In the genomic region with DNA sequence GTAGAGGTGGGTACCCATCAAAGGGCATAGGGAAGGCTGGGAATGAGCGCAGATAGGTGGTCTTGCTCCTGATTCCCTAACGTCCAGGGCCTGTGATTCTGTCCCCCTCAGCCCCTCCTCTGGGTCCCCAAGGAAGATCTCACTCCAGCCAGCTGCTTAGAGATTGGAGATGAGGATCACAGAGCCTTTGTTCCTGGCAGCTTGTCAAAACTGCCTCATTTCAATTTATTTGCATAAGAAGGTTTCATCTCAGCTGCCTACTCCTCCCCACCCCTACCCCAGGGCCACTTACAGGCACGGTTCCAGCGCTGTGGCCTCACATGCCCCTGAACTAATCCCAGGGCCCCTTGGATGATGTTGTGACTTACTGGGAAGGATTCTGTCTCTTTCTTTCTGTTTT, we compare ENCODE assay signal across 9 mouse cellular contexts. TPM values are rescaled to one million over a fixed set of nuclear protein-coding genes. Genes with fewer than 3 reads are reported as not detected.
DNase-seq lines count a peak whose midpoint lies in the region; ATAC-seq and TF ChIP-seq lines count a peak whose summit lies in the region.
"Had no signal": no experiment of that assay in that cellular context is flagged by ENCODE, and none has a peak within 500 bp of the region (broad histone marks: within the 10 kb centered on the region; RNA-seq: fewer than 3 reads in every experiment).

No protein-coding gene starts in this region.

- ATAC-seq in hindbrain, embryonic 11.5 days (ENCODE audit: low FRiP score) = peak; percentile 71; the same call in 1 of the 2 replicates
- ATAC-seq in heart, embryonic 12.5 days (ENCODE audit: insufficient number of reproducible peaks, low FRiP score) = no peak
- no peak for ATAC-seq in activated CD4-positive, CD25-positive, alpha-beta regulatory T cell, adult 4 months
- ATAC-seq: lung, postnatal 0 days had no signal

- no peak overlapping the region for H3K4me3 ChIP-seq in lung, adult 2 months (replicated peaks; ENCODE audit: extremely low read depth, low read depth, low read length)
- no peak overlapping the region for H3K4me3 ChIP-seq in hindbrain, embryonic 11.5 days (ENCODE audit: low read depth, low read length)
- H3K4me3 ChIP-seq in heart, embryonic 12.5 days = no peak overlapping the region

- H3K4me1 ChIP-seq in lung, adult 2 months (ENCODE audit: control insufficient read depth, insufficient read depth, low read length) = no peaks in the 10 kb centered on the region
- H3K4me1 ChIP-seq in hindbrain, embryonic 11.5 days (replicated peaks; ENCODE audit: control insufficient read depth, insufficient read depth, low read length) = peaks cover 5% of the 10 kb centered on the region; the same call in 1 of the 2 replicates
- peaks cover 36% of the 10 kb centered on the region for H3K4me1 ChIP-seq in heart, embryonic 12.5 days (replicated peaks)

- TF ChIP-seq POLR2A in lung, adult 2 months (IDR thresholded peaks at IDR 0.05; ENCODE audit: borderline replicate concordance, extremely low read depth, low read depth, low read length) = no peak

- H3K27me3 ChIP-seq in hindbrain, embryonic 11.5 days (ENCODE audit: control insufficient read depth, insufficient read depth, low read length) = 0 out of 2 replicates have a peak, but pooled peaks cover 2% of the 10 kb centered on the region
- peaks cover 28% of the 10 kb centered on the region for H3K27me3 ChIP-seq in heart, embryonic 12.5 days (replicated peaks)

- H3K9me3 ChIP-seq in hindbrain, embryonic 11.5 days (ENCODE audit: control insufficient read depth, low read length) = no peaks in the 10 kb centered on the region
- no peaks in the 10 kb centered on the region for H3K9me3 ChIP-seq in heart, embryonic 12.5 days (replicated peaks)

- 36% methylated on average over 4 of the region's 4 CpGs for WGBS in lung, adult 2 months
- WGBS in hindbrain, embryonic 11.5 days = 19% methylated on average over 4 of the region's 4 CpGs
- 33% methylated on average over 4 of the region's 4 CpGs for WGBS in heart, embryonic 12.5 days

- TF ChIP-seq CTCF in lung, adult 2 months (IDR thresholded peaks at IDR 0.05; ENCODE audit: insufficient read depth, low read length) = no peak

- no peaks in the 10 kb centered on the region for H3K36me3 ChIP-seq in hindbrain, embryonic 11.5 days (ENCODE audit: control insufficient read depth, insufficient read depth, low read length)
- no peaks in the 10 kb centered on the region for H3K36me3 ChIP-seq in heart, embryonic 12.5 days

- no peak overlapping the region for H3K4me2 ChIP-seq in hindbrain, embryonic 11.5 days (replicated peaks; ENCODE audit: low read depth, low read length)
- H3K4me2 ChIP-seq in heart, embryonic 12.5 days = no peak overlapping the region

- H3K9ac ChIP-seq in hindbrain, embryonic 11.5 days (ENCODE audit: low read depth, low read length) = no peak overlapping the region
- H3K9ac ChIP-seq in heart, embryonic 12.5 days = no peak overlapping the region

- H3K27ac ChIP-seq in hindbrain, embryonic 11.5 days (ENCODE audit: low read depth, low read length) = peak overlapping the region; percentile 32
- no peak overlapping the region for H3K27ac ChIP-seq in heart, embryonic 12.5 days (ENCODE audit: poor library complexity, severe bottlenecking)

- peak; percentile 77 to 85 for DNase-seq in cerebellum, postnatal 10 days
- no peak for DNase-seq in cerebellum, adult 11 months
- peak; percentile 54 for DNase-seq in lung, postnatal 10 days
- DNase-seq in lung, adult 2 months = no peak
- peak; percentile 47 for DNase-seq in hindbrain, embryonic 11.5 days (ENCODE audit: low spot score)
- DNase-seq in right cerebral cortex, postnatal 14 days = peak; percentile 44

RNA-seq across cellular contexts. Expression of a gene that starts 33.9 kb away (rescaled TPM):
- polyA plus RNA-seq in lung, adult 2 months (2012; rRNA removed) = 4.4 and 6.8 TPM in 2 replicates
- 6.7 and 7.2 TPM in 2 replicates for polyA plus RNA-seq in hindbrain, embryonic 11.5 days (2014; fragmentation: Nextera tagmentation; extraction: Ambion mirVana)
- 1.8 and 2.4 TPM in 2 replicates for polyA plus RNA-seq in heart, embryonic 12.5 days (2016; fragmentation: Nextera tagmentation; extraction: Ambion mirVana)
- polyA plus RNA-seq in activated CD4-positive, CD25-positive, alpha-beta regulatory T cell, adult 4 months (2017; shearing (Covaris generic)) = not detected

RNA-seq across cellular contexts. Expression of a gene that starts 34.3 kb away (rescaled TPM):
- 1.7 and 1.8 TPM in 2 replicates for polyA plus RNA-seq in lung, adult 2 months (2012; rRNA removed)
- polyA plus RNA-seq in hindbrain, embryonic 11.5 days (2014; fragmentation: Nextera tagmentation; extraction: Ambion mirVana) = 0.36 and 0.37 TPM in 2 replicates
- 0.84 and 1.5 TPM in 2 replicates for polyA plus RNA-seq in heart, embryonic 12.5 days (2016; fragmentation: Nextera tagmentation; extraction: Ambion mirVana)
- polyA plus RNA-seq in activated CD4-positive, CD25-positive, alpha-beta regulatory T cell, adult 4 months (2017; shearing (Covaris generic)) = not detected
- polyA plus RNA-seq: lung, postnatal 0 days had no signal

RNA-seq across cellular contexts. Expression of a gene that starts 34.7 kb away (rescaled TPM):
- 19.5 and 21.2 TPM in 2 replicates for polyA plus RNA-seq in lung, adult 2 months (2012; rRNA removed)
- 2.6 and 2.7 TPM in 2 replicates for polyA plus RNA-seq in hindbrain, embryonic 11.5 days (2014; fragmentation: Nextera tagmentation; extraction: Ambion mirVana)
- 32.5 and 35.9 TPM in 2 replicates for polyA plus RNA-seq in heart, embryonic 12.5 days (2016; fragmentation: Nextera tagmentation; extraction: Ambion mirVana)
- polyA plus RNA-seq in activated CD4-positive, CD25-positive, alpha-beta regulatory T cell, adult 4 months (2017; shearing (Covaris generic)) = under 1 TPM in 1 of 2 experiments, not detected in 1; 0.33 TPM

Comparison
In these comparisons a context has a peak if more than half of its experiments do, and no peak if none do; other contexts are left out.
1. DNase-seq: peak in cerebellum, postnatal 10 days (2 of 2), lung, postnatal 10 days (single experiment), hindbrain, embryonic 11.5 days (single experiment) and right cerebral cortex, postnatal 14 days (single experiment); none in cerebellum, adult 11 months (single experiment) and lung, adult 2 months (single experiment).